Mouse (Mus musculus) retina, postnatal 1 day (tissue): Measurements from ENCODE around the gene Megf8.
A peak's percentile ranks its signal among the peaks of the same experiment; 100 is the strongest.
"Not testable (repeated sequence)": the region's sequence is repeated elsewhere in the genome, so short reads cannot be mapped to it uniquely, and the experiment has no call there.

Source experiments
- DNase-seq: peaks from one replicate; pipeline ENCODE4 v3.0.0-alpha.2; 2012

The Megf8 gene

GRCm38 (mm10) chr7:25301063-25301462 lies 15.9 kb upstream of the Megf8 start, which contains the start of gene Prr19:
Gene Prr19, plus strand, starts transcription at chr7:25301411.
- peak; percentile 86 for DNase-seq

DNA sequence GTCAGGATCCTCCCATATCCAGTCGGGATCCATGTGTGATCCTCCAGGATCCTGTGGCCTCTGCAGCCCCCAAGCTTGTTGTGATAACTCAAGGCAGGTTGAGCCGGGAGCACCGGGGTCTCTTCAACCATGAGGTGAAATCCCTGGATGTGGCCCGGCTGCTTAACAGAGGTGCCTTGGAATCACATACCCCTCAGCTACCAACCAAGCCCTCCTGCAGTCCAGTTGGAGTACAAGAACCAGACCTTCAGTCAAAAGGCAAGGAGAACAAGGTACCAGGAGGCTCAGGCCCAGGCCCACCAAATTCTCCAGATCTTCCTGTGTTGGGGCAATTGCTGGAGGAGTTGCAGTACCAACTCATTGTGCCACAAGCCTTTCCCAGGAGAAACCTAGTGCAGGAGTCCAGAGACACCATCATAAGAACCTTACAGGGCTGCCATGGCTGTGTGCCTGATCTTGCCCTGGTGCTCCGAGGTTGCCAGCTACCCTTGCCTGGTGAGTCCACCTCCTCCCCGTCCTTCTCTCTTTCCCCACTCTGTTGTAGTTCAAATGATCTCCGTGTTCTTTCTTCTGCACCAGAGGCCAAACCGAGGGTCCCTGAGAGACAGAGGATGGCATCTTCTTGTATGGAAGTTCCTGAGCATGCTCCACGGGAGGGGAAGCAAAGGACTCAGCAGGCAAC lies 13.8 kb upstream of the Megf8 start:
- DNase-seq = no peak

- no peak for DNase-seq
Observed at GRCm38 (mm10) chr7:25303685-25304006, 13.3 kb upstream of the Megf8 start.

GRCm38 (mm10) chr7:25305481-25305880 lies 11.5 kb upstream of the Megf8 start:
- DNase-seq = no peak

- DNase-seq = peak; percentile 84
Observed at GRCm38 (mm10) chr7:25305956-25306613, 10.9 kb upstream of the Megf8 start, which contains the start of gene Tmem145. Gene Tmem145, plus strand, starts transcription at chr7:25306106.

DNA sequence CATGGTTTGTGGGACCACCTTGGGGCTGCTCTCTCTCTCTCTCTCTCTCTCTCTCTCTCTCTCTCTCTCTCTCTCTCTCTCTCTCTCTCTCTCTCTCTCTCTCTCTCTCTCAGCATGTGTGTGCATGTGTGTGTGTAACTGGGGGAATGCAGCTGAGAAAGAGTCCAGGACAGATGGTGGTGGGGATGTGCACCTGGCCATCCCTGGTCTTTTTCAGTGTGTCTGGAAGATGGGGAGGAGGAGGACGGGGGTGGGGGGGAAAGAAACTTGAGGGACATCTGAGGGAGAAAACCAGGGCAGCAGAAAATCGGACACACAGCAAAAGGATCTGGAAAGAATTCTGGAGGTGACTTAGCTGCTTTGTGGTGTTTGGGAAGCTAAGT lies 10.4 kb upstream of the Megf8 start:
- no peak for DNase-seq

GRCm38 (mm10) chr7:25308702-25309318 lies 8.2 kb upstream of the Megf8 start:
- no peak for DNase-seq

- DNase-seq = no peak
Observed at GRCm38 (mm10) chr7:25309425-25309824, 7.5 kb upstream of the Megf8 start.

- no peak for DNase-seq
Observed at GRCm38 (mm10) chr7:25311193-25311592, 5.8 kb upstream of the Megf8 start.

DNA sequence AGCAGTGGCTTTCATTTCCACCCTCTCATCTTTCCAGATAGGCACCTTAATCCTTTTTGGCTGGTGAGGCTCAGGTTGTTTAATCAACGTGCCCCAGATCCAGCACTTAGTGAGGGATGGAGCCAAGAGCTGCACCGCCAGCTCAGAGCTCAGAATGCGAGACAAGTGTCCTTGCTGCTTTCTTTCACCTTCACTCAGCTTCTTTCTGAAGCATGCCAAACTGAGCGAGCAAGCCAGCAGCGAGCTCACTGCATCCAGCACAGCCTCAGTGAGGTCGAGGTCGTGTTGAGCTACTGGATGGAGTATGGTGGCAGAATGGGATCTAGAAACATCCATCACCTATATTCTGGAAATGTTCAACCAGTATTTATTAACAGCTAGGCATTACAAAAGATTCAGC lies 3.6 kb upstream of the Megf8 start:
- DNase-seq = no peak

DNA sequence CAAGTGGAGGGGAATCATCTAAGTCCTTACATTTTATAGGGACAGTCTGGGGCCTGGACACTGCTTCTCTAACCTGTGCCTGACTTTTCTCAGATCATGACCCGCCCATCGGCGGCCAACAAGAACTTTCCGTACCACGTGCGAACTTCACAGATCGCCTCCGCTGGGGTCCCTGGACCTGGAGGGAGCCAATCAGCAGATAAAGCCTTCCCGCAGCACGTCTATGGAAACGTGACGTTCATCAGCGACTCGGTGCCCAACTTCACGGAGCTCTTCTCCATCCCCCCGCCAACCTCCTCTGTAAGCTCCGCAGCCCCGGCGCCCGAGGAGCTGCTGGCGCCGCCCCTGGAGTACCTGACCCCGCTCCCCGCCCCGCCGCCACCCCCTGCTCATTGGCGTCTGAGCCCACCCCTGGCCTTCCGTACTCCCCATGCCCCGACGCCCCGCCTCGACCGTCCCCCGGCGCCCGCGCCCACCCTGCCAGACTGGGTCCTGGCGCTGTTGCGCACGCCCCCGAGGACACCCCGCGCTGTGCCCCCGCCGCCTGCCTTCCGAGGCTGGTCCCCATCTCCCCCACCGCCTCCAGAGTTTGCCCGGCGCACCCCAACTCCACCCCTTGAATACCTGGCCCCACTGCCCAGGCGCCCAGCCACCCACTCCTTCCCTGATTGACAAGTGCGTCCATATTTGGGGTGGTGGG lies 2.2 kb upstream of the Megf8 start:
- peak; percentile 37 for DNase-seq

DNA sequence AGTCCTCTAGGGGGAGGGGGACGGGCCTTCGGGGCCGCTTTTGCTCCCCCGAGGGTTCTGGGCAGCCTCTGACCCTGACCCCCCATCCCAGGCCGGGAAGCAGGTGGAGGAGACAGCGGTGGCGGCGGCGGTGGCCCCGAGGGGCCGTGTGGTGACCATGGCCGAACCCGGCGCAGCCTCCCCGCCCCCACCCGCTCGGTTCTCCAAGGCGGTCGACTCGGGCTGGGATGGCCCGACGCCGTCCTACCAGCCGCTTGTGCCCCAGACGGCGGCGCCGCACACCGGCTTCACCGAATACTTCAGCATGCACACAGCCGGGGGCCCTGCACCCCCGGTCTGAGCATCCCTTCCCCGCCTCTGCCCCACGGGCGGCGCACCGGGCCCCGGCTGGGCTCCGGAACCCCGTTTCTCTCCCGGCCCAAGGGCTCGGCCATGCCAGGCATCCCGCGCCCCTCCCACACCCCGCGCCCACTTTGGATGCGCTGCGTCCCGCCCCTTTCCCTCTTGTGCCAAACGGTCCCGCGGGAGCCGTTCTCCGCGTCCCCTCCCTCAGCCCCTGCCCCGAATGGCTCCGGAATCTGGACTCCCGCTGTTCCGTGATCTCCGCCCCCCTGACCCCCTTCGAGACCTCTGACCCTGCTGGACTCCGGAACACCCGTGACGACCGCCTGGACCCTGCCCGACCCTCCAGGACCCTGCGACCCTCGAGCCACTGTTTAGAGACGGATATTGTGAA lies 1.5 kb upstream of the Megf8 start:
- peak; percentile 48 for DNase-seq

- DNase-seq = no peak
Observed at GRCm38 (mm10) chr7:25317446-25317999, 559 bp downstream of the Megf8 start.

- peak; percentile 48 for DNase-seq
Observed at GRCm38 (mm10) chr7:25322058-25322484, 5.1 kb downstream of the Megf8 start.

- no peak for DNase-seq
Observed at GRCm38 (mm10) chr7:25323219-25323618, 6.3 kb downstream of the Megf8 start.

DNA sequence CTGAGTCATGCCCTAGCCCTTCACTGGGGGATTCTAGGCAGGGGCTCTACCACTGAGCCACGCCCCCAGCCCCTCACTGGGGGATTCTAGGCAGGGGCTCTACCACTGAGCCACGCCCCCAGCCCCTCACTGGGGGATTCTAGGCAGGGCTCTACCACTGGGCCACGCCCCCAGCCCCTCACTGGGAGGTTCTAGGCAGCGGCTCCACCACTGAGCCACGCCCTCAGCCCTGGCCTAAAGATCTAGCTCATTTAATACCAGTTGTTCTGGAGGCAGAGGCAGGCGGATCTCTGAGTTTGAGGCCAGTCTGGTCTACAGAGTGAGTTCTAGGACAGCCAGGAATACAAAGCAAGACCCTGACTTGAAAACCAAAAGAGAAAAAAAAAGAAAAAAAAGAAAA lies 8.5 kb downstream of the Megf8 start:
- DNase-seq = not testable (repeated sequence)

DNA sequence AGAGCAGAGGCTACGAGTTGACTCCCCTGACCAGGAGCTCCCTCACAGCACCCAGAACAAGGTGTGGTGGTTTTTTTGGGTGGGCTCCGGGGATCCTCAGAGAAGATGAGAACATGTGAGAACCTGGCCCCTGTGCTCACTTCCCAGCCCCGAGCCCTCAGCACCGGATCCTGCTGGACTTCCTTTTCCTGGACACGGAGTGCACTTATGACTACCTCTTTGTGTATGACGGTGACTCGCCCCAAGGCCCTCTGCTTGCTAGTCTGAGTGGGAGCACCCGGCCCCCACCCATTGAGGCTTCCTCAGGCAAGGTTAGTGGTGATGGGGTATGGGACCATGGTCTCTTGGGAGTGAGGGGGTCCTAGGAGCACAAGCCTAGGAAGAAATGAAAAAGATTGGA lies 9.3 kb downstream of the Megf8 start:
- DNase-seq = no peak

DNA sequence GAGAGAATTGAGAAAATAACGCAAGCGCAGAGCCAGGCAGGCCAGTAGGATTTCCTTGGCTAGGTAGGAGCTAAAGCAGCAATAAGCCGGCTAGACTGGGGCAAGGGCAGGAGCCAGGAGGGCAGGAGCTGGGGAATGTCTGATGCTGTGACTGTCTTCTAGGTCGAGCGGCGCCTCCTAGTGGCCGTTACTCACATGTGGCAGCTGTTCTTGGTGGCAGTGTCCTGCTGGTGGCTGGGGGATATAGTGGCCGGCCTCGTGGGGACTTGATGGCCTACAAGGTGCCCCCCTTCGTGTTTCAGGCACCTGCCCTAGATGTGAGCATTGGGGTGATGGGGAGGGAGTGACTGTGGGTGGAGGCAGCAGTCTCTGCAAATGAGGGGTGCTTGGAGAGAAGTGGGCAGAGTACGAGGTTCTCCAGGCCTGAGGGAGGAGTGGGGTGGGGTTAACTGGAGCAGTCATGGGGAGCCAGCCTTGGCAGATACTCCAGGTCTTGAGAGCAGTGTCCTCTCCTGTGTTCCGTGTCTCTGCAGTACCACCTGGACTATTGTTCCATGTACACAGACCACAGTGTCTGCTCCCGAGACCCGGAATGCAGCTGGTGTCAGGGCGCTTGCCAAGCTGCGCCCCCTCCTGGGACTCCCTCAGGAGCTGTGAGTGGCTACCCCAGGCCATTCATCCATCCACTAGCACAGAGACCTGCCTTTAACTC lies 16.8 kb downstream of the Megf8 start:
- peak; percentile 89 for DNase-seq

GRCm38 (mm10) chr7:25334472-25334871 lies 17.5 kb downstream of the Megf8 start:
- no peak for DNase-seq

- no peak for DNase-seq
Observed at GRCm38 (mm10) chr7:25339329-25339728, 22.4 kb downstream of the Megf8 start.

DNA sequence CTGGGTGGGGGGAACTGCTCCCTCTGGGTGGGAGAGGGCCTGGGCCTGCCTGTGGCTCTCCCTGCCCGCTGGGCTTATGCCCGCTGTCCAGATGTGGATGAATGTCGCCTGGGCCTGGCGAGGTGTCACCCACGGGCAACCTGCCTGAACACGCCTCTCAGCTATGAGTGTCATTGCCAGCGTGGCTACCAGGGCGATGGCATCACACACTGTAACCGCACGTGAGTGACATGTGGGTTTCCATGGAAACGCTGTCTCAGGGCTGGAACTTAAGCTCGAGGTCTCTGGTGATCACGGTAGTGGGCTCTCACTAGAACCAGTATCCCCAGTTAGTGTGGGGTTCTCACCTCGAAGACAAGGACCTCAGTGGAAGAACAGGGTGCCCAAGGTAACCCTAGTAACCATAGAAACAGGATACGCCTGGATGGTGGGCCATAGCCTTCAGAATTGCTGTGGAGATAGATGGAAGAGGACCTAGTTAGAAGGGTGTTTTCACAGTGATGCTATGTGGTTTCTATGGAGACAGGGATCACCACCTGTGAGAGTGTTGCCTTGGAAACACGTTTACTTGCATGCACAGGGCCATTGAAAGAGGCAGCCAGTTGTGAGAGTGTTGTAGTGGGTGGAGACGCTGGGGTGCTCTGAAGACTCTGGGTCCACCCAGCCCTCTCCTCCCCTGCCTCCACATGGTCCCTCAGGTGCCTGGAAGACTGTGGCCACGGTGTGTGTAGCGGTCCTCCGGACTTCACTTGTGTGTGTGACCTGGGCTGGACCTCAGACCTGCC lies 24.2 kb downstream of the Megf8 start:
- DNase-seq = no peak
